Mouse (Mus musculus): Measurements from ENCODE around the gene Ctdspl.
A peak's percentile ranks its signal among the peaks of the same experiment; 100 is the strongest.

The Ctdspl gene

DNA sequence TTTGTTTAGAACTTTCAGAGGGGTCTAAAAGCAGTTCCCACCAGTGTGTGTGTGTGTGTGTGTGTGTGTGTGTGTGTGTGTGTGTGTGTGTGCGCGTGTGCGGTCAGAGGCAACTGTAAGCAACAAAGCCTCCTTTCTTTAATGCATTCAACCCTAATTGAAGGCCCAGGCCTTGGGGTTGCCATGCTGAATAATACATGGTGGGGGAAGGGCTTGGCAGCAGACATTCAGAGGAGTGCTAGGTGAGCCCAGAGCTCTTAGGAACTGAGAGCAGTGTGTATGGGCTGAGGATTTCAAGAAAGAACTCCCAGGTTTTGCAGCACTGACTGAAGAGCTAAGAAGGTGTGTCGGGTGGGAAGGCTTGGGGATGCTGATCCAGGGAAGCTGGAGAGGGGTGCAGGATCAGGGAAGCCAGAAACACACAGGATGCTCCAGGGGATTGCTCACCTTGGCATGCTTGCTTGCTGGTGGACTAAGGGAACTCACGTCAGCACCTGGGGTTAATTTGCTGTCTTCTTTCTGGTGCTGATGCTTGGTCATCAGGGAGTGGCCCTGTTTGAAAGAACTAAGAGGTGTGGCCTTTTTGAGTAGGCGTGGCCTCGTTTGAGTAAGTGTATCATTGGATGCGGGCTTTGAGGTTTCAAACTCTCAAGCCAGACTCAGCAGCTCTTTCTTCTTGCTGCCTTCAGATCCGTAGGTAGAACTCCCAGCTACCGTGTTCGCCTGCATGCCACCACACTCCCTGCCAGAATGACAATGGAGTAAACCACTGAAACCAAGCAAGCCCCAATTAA, 62.7 kb downstream of the Ctdspl start:
- no peak for DNase-seq (ENCODE audit: low spot score in 2 of 2)

DNA sequence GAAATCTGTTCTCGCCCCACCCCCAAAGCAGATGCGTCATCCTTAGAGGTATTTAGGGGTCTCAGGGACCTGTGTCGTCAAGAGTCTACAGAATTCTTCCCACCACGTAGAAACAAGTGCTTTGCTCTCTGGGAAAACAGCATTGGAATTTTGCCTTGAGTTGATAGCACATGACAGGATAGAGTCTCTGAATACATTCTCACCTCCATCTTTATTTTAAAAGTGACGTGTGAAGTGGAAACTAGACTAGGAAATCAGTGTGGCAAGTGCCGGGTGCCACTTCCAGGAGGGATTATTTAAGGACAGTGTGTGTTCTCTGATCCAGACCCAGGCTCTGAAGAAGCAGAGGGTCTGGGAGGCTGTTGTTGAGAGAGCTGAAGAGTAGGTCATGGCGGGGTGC, 64.2 kb downstream of the Ctdspl start:
- DNase-seq (ENCODE audit: low spot score in 2 of 2), result no peak

DNA sequence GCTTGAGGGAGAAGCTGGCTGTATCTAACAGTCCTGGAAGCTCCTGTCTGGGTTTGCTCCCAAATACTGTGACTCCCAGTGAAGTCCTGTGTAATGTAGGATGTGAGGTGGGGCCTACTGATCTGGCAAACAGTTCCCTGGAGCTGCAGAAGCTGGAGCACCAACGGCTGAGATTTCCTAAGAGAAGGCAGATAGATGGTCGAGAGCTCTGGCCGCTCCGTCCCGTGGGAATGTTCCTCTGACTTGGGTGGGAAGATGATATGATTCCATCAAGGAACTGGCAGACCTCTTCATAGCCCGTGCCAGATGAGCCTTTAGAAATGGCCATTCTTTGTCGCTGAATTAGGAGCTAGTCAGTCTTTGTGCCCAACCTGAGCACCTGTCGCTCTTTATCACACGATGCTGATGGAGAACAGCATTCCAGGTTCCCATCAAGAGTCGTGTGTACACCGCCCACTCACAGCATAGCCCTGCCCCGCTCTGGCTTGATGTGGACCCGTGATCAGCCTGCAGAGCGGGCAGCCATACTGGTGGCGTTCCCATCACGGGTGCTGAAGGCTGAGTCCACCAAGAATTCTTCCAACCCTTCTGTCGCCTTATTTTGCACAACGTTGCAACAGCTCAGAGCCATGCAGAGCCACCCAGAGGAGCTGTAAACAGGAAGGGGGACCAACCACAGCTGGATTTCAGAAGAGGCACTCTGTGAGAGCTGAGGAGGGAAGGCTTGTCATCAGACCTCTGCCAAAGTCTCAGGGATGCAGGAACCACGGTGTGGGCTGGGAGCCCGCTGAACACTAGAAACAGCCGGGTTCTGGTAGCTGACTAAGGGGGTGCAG, 65.7 kb downstream of the Ctdspl start:
- no peak for DNase-seq (ENCODE audit: low spot score in 2 of 2)

DNA sequence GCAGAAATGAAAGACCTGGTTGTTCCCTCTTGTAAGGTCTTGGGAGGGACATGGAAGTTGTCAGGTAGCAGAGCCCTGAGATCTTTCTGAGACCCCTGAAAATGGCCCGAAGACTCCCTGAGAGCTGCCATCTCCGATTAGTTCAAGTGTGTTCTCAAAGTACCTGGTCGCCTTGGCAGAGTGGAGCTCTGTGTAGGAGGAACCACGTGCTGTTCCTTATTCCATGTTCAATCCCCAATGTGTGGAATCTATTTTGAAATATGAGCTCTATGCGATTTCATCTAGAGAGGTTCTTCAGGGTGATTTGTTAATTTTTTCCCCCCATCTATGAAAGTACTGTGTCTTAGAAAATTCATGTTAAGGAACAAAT, 66.3 kb downstream of the Ctdspl start:
- no peak for DNase-seq (ENCODE audit: low spot score in 2 of 2)

DNA sequence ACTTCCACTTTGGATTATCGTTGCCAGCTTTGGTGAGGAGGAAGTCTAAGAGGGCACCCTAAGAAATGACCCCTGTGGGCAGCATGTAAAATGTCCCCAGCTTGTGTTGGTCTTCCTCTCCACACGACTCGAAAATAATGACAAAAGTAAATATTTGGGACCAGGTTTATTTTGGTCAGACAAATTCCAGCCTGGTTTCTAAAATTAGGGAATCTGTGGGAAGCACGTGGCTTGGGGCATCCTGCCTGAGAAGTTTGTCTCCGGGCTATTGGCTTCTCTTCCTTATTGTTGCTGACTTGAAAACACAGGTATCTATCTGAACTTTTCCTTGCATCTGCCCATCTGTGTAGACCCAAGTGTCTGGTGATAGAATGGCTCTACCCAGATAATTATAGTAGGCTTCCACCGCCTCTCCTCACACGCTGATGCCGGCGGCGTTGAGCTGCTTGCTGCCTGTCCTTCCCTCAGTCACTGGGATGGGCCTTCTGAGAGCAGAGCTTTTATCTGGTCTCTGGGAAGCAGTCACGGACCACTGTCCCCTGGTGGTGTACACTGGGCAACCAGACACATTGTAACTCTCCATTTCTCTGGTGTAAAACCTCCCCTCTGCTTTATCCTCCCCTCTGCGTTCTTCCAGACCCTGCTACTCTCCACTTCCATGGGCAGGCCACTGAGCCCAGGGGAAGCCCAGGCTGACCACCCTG, 68.4 kb downstream of the Ctdspl start:
- no peak for DNase-seq (ENCODE audit: low spot score in 2 of 2)

DNA sequence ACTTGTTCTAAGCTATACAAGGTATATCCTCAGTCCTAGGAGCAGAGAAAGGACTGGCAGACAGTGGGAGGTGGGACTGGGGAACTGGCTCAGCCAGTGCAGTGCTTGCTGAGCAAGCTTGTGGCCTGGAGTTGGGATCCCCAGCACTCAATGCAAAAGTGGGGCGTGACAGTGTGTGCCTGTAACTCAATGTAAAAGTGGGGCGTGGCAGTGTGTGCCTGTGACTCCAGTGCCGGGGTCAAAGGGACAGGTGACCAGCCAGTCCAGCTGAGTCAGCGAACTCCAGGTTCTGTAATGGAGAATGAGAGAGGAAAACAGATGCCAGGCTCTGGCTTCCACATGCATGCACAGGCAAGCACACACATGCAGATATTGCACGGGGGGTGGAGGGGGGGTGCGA, 69.3 kb downstream of the Ctdspl start:
- DNase-seq (ENCODE audit: low spot score in 2 of 2), result no peak

DNA sequence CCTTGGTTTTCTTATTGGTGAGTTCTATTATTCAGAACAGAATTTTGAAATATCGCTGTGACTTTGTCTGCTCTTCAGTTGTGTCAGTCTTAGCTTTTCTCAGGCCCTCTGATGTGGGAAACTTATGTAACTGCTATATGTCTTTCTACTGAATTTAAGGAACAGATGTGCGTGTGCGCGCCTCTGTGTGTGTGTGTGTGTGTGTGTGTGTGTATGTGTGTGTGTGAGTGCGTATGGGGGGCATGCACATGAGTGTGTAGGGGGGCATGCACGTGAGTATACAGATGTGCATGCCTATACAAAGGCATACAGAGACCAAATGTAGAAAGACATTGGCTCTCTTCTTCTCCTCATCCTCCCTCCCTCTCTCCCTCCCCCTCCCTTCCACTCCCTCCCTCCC, 71.0 kb downstream of the Ctdspl start:
- DNase-seq (ENCODE audit: low spot score in 2 of 2), result no peak

DNA sequence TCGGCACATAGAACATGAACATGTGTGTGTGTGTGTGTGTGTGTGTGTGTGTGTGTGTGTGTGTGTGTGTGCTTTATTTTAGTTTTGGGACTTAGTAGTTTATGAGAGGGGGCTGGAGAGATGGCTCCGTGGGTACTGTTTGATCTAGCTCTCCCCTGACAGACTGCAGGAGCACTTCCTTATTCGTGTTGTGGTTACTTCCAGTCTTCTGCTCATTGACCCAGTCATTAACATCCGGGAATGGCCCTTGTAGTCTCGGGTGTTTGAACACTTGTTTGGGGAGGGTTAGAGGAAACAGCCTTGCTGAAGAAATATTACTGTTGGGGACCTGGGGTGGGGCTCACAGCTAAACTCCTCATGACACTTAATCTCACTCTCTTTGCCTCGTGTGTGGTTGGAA, 73.9 kb downstream of the Ctdspl start:
- DNase-seq (ENCODE audit: low spot score in 2 of 2), result no peak

DNA sequence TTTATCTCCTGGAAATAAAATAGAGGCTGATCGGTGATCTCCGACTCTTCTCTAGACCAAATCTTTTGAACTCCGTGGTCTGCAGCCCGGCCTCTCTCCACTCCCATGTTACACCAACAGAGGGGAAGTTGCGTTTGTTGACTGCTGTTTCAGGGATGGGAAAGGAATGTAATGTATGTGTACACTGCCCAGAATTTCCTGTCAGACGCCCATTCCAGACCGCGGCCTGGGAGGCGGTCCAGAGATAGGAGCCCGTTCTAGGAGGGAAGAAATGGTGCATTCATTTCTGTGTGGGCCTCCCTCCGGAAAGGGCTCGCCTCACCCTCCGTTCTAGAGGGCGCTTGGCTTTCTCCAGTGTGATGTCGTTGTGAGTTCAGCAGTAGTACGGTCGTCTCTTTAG, 76.0 kb downstream of the Ctdspl start:
- DNase-seq (ENCODE audit: low spot score in 2 of 2), result no peak

DNA sequence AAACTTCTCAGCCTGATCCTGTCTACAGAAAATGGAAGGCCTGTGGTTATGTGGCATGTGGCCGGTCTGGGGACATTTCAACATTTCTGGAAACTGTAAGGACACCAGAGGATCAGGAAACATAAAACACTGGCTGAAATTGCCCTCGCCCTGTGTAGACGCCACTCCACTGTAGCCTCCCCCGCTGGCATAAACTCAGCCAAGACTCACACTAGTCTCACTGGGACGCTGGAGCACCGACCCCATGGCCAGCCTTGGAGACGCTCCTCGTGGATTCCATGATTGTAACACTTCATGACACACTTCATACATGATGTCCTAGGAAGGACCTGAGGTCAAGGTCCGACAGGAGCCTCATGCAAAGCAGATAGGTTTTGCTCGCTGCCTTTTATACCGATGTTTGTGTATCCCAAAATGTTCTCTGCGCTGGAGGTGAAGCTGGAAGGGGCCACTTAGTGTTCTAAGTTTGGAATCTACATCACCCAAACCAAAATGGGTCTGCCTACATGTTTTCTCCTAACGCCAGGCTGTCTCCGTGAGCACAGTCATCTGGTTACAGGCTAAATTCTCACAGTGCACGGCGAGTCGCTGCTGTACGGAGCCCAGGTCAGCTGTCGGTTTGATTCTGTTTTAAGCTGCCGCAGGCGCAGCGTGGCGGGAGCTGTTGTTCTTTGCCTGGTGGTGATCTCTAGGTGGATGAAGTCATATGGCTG, 77.9 kb downstream of the Ctdspl start:
- peak; percentile 65 to 68 for DNase-seq (ENCODE audit: low spot score in 2 of 2)

DNA sequence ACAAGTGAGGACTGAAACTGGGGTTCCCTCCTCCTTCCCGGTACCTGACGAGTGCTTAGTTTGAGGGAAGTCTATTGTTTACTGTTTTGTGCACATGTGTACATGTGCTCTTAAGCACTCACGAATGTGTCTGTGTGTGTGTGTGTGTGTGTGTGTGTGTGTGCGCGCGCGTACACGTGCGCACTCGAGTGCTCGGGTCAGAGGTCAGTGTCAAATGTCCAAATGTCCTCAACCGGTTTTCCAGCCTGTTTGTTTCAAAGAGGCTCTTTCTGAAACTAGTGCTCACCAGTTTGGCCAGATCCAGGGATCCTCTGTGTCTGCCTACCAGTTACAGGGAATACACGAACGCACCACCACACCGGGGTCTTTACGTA, 78.4 kb downstream of the Ctdspl start:
- no peak for DNase-seq (ENCODE audit: low spot score in 2 of 2)

DNA sequence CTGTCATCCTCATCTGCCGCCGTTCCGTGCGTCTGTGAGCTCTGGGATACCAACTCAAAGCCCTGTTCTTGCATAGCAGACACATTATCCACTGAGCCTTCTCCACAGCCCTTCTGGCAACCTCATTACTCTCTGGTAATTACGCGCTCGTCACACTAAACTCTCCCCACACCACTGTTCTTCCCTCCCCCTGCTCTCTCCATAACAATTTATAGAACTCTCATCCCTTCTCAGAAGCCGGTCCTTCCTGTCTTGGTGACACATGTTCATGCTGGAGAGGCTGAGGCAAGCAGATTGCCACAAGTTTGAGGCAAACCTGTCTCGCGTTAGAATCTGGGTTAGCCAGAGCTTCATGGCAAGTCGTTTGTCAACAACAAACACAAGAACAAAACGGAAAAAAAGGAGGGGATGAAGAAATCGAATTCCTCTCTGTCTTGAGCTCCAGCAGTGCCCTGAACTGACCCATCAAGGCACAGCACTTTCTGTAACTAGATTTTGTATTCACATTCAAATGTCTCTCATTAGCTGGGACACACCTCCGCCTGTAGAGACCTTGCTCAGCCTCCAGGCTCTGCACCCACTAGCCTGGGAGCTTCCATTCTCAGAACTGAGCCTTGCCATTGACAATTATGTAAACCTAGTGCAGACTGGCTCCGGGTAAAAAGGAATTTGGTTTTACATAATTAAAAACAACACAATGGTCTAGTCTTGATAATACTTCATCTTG, 79.2 kb downstream of the Ctdspl start:
- DNase-seq (ENCODE audit: low spot score in 2 of 2), result no peak

DNA sequence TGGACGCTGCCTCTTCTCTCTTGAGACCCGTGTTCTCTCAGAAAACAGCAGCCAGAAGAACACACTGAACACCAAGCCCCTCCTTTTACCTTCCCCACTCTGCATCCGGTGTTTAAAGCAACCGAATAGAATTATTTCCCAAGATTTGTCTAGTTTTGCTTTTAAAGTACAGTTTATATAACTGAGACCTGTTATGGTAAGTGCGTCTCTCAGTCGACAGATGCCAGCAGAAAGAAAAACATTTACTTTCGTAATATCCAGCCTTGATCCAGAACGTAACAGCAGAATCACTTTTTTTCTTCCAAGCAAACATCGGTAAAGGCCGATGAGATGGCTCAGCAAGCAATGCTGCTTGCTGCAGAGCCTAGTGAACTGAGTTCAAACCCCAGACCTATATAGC, 81.0 kb downstream of the Ctdspl start:
- DNase-seq (ENCODE audit: low spot score in 2 of 2), result no peak

DNA sequence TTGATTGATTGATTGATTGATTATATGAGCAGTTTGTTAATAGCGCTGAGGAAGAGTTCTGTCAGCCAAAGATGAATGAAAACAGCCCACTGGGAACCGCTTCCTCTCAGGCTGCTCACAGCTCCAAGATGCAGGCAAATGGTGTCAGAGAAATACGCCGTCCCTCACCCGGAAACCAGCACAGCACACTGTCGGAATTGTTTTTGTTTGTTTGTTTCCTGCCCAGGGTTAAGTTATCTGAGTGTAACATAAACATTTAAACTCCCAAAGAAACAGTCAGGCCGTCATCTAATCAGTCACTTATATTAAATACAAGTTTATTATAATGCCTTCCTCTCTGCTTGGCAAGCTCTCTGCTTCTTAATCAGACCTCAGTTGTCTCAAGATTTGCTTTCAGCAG, 82.6 kb downstream of the Ctdspl start:
- no peak for DNase-seq (ENCODE audit: low spot score in 2 of 2)

DNA sequence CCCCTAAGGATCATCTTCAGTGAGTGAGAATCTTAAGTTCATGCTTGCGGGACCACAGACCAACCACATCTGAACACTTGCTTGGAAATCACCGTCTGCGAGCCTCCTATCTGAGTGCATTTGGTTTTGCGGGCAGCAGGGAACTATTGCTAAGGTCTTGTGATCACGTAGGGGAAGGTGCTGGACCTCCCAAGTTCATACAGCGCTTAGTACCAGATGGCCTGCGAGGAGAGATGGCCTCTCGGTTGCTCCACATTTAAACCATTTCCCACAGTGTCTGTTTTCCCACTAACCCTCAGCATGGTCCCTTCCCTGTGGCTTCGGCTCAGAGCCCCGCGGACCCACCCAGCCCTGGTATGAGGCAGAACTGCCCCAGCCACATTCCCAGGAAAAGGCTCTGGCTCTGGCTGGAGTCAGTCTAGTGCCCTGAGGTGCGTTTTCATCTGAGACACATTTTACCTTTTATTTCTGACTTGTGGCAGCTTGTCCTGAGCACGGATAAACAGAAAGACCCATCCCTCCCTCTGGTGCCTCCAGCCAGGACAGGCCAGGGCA, 84.0 kb downstream of the Ctdspl start:
- DNase-seq (ENCODE audit: low spot score in 2 of 2), result no peak

DNA sequence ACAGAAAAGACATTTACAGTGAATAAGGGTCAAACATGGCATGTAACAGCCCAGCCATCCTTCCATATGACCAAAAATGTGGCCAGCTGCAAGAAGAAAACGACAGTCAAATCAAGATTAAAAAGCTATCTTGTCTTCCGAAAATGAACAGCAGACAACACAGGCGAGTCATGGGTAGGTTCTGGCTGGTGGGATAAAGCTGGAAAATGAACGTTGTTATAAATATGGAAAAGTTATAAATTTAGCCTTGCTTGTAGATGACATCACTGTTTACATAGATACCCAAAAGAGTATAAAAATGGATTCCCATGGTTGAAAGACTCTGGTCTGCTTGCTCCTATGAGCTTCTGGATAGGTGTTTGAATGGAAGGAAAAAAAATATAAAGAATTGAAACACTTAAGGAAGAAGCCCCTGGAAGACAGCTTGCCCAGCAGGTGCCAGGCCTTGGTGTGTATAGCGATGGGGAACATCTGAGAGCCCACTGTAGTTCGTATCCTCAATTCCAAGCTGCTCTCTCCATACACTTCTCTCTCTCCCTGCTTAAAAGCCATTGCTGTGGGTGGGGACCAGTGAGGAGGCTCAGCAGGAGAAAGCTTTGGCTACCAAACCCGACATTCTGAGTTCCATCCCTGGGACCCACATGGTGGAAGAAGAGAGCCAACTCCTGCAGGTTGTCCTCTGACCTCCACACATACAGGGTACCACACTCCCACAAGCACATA, 90.7 kb downstream of the Ctdspl start:
- DNase-seq (ENCODE audit: low spot score in 2 of 2), result no peak

DNA sequence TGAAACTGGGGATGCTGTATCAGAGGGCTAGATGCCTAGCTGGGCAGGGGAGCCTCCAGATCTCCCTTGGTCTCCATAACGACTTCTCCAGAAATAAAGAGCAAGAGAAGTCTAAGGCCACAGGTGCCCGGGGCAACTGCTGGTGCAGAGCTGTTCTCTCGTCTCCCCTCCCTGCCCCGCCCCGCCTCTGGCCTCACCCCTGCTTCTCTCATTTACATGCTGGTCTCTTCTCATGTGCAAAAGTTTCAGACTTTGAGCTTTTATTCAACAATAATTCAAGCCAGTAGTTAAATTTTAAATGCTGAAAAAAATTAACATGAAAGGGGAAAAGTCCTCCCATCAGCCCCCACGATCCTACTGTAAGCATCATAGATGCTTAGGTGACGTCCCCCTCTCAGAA, 95.5 kb downstream of the Ctdspl start:
- DNase-seq (ENCODE audit: low spot score in 2 of 2), result no peak

DNA sequence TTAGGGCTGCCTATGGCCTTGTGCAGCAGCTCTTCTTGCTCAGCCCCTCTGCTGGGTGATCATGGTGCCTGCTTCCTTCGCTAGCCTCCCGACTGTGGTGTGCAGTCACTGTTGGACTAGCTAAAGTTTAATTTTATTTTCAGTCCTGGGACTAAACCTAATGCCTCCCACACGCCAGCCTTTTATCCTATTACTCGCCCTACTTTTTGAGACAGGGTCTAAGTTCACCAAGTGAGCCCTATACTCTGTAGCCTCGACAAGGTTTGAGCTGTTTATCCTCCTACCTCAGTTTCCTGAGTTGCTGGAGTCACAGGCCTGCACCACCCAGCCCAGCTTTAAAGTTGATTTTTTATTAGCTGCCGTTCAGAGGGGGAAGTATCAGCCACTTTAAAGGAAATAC, 99.0 kb downstream of the Ctdspl start:
- DNase-seq (ENCODE audit: low spot score in 2 of 2), result no peak

DNA sequence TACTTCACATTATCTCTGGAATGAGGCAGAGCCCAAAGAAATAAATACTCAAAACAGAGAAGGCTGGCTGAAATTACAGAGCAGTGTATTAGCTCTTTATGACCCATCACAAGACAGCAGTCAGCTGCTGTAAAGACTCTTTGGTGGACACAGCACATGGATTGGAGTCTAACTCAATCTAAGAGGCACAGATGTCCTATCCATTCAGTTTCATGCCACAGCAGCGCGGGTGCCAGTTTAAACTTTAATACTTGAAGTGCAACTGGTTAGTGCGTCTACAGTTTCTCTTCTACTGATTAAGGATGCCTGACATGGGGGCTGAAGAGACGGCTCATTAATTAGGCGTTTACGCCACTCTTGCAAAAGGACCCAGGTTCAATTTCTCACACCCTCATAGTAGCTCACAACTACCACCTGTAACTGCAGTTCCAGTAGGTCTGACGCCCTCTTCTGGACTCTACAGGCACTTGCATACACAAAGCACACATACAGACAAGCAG, 99.6 kb downstream of the Ctdspl start:
- DNase-seq (ENCODE audit: low spot score in 2 of 2), result no peak

DNA sequence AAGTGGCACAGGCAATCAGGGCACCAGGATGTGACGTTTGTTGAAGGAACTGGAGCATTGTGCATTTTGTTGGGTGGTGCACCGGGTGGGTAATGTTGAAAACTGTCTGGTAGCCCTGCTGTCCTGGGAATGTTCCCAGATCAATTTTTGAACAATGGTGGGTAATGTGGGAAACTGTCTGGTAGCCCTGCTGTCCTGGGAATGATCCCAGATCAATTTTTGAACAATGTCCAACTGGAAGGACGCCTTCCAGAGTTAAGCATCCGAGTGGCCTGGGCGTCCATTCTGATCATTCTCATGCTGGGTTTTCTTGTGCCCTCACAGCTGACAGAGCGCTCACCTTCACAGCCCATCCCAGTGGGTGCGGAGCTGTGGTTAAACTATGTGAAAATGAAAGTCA, 101.1 kb downstream of the Ctdspl start:
- DNase-seq (ENCODE audit: low spot score in 2 of 2), result no peak
